Mouse (Mus musculus): ENCODE results near the gene Ntng2. TPM values are rescaled to one million over a fixed set of nuclear protein-coding genes. Genes with fewer than 3 reads are reported as not detected.
A peak's percentile ranks its signal among the peaks of the same experiment; 100 is the strongest.

Gene Ntng2
- polyA plus RNA-seq, 1 experiment, result 0.40 TPM

- H3K4me3 ChIP-seq (ENCODE audit: insufficient read depth, poor library complexity, severe bottlenecking), result no peak overlapping the region
- peaks cover 13% of the 10 kb centered on the region for H3K27me3 ChIP-seq (ENCODE audit: control insufficient read depth, insufficient read depth, insufficient read length)
- no peak overlapping the region for H3ac ChIP-seq (ENCODE audit: control insufficient read depth, insufficient read length, low read depth)
- H3K79me3 ChIP-seq (ENCODE audit: low read depth), result no peaks in the 10 kb centered on the region
- no peaks in the 10 kb centered on the region for H3K36me3 ChIP-seq (ENCODE audit: control insufficient read depth, insufficient read depth)
- no peaks in the 10 kb centered on the region for H3K79me2 ChIP-seq (ENCODE audit: control insufficient read depth, insufficient read depth)
- TF ChIP-seq MYOG (IDR thresholded peaks at IDR 0.05; ENCODE audit: control insufficient read depth, extremely low read depth, insufficient read length) (no peak), CTCF (IDR thresholded peaks at IDR 0.05; ENCODE audit: control insufficient read depth, insufficient read depth, insufficient read length) (no peak)
These were observed 5.4 kb downstream of the Ntng2 start for GRCm38 (mm10) chr2:29247386-29247785.

- Histone ChIP-seq H3K79me3 (ENCODE audit: low read depth) (no peaks in the 10 kb centered on the region), H3K27me3 (ENCODE audit: control insufficient read depth, insufficient read depth, insufficient read length) (peaks cover 13% of the 10 kb centered on the region), H3ac (ENCODE audit: control insufficient read depth, insufficient read length, low read depth) (no peak overlapping the region), H3K79me2 (ENCODE audit: control insufficient read depth, insufficient read depth) (no peaks in the 10 kb centered on the region), H3K36me3 (ENCODE audit: control insufficient read depth, insufficient read depth) (no peaks in the 10 kb centered on the region), H3K4me3 (ENCODE audit: insufficient read depth, poor library complexity, severe bottlenecking) (no peak overlapping the region)
- TF ChIP-seq MYOD1 (IDR thresholded peaks at IDR 0.05; ENCODE audit: control insufficient read depth, insufficient read length, low read depth) (no peak), MAX (IDR thresholded peaks at IDR 0.05) (no peak), CTCF (IDR thresholded peaks at IDR 0.05; ENCODE audit: control insufficient read depth, insufficient read depth, insufficient read length) (no peak), USF1 (IDR thresholded peaks at IDR 0.05; ENCODE audit: low read depth) (no peak), CEBPB (IDR thresholded peaks at IDR 0.05; ENCODE audit: low read depth) (no peak), MYOG (IDR thresholded peaks at IDR 0.05; ENCODE audit: control insufficient read depth, extremely low read depth, insufficient read length) (no peak), FOSL1 (IDR thresholded peaks at IDR 0.05; ENCODE audit: insufficient read depth, low read length, poor library complexity, severe bottlenecking) (no peak)
These were observed 5.9 kb downstream of the Ntng2 start for GRCm38 (mm10) chr2:29246891-29247290.

GRCm38 (mm10) chr2:29246275-29246674 lies 6.5 kb downstream of the Ntng2 start:
- Histone ChIP-seq H3K4me3 (ENCODE audit: insufficient read depth, poor library complexity, severe bottlenecking) (no peak overlapping the region), H3ac (ENCODE audit: control insufficient read depth, insufficient read length, low read depth) (no peak overlapping the region), H3K36me3 (ENCODE audit: control insufficient read depth, insufficient read depth) (no peaks in the 10 kb centered on the region), H3K79me2 (ENCODE audit: control insufficient read depth, insufficient read depth) (no peaks in the 10 kb centered on the region), H3K27me3 (ENCODE audit: control insufficient read depth, insufficient read depth, insufficient read length) (peaks cover 8% of the 10 kb centered on the region), H3K79me3 (ENCODE audit: low read depth) (no peaks in the 10 kb centered on the region)
- TF ChIP-seq MYOG (IDR thresholded peaks at IDR 0.05; ENCODE audit: control insufficient read depth, extremely low read depth, insufficient read length) (no peak), FOSL1 (IDR thresholded peaks at IDR 0.05; ENCODE audit: insufficient read depth, low read length, poor library complexity, severe bottlenecking) (no peak), USF1 (IDR thresholded peaks at IDR 0.05; ENCODE audit: low read depth) (no peak), CTCF (IDR thresholded peaks at IDR 0.05; ENCODE audit: control insufficient read depth, insufficient read depth, insufficient read length) (no peak), MAX (IDR thresholded peaks at IDR 0.05) (no peak), CEBPB (IDR thresholded peaks at IDR 0.05; ENCODE audit: low read depth) (no peak), MYOD1 (IDR thresholded peaks at IDR 0.05; ENCODE audit: control insufficient read depth, insufficient read length, low read depth) (no peak)

- Histone ChIP-seq H3K36me3 (ENCODE audit: control insufficient read depth, insufficient read depth) (no peaks in the 10 kb centered on the region), H3K79me2 (ENCODE audit: control insufficient read depth, insufficient read depth) (no peaks in the 10 kb centered on the region), H3K27me3 (ENCODE audit: control insufficient read depth, insufficient read depth, insufficient read length) (peaks cover 12% of the 10 kb centered on the region), H3K79me3 (ENCODE audit: low read depth) (no peaks in the 10 kb centered on the region), H3K4me3 (ENCODE audit: insufficient read depth, poor library complexity, severe bottlenecking) (no peak overlapping the region), H3ac (ENCODE audit: control insufficient read depth, insufficient read length, low read depth) (no peak overlapping the region)
- peak; percentile 99 for TF ChIP-seq MYOD1 (IDR thresholded peaks at IDR 0.05; ENCODE audit: control insufficient read depth, insufficient read length, low read depth)
- no peak for TF ChIP-seq MYOG (IDR thresholded peaks at IDR 0.05; ENCODE audit: control insufficient read depth, extremely low read depth, insufficient read length)
- peak; percentile 26 for TF ChIP-seq MAX (IDR thresholded peaks at IDR 0.05)
- TF ChIP-seq USF1 (IDR thresholded peaks at IDR 0.05; ENCODE audit: low read depth), result no peak
- TF ChIP-seq CEBPB (IDR thresholded peaks at IDR 0.05; ENCODE audit: low read depth), result peak; percentile 93
- TF ChIP-seq CTCF (IDR thresholded peaks at IDR 0.05; ENCODE audit: control insufficient read depth, insufficient read depth, insufficient read length), result peak; percentile 84
- TF ChIP-seq FOSL1 (IDR thresholded peaks at IDR 0.05; ENCODE audit: insufficient read depth, low read length, poor library complexity, severe bottlenecking), result no peak
These were observed 7.4 kb downstream of the Ntng2 start for GRCm38 (mm10) chr2:29245341-29245779.

- Histone ChIP-seq H3K36me3 (ENCODE audit: control insufficient read depth, insufficient read depth) (no peaks in the 10 kb centered on the region), H3K4me3 (ENCODE audit: insufficient read depth, poor library complexity, severe bottlenecking) (no peak overlapping the region), H3K27me3 (ENCODE audit: control insufficient read depth, insufficient read depth, insufficient read length) (peaks cover 56% of the 10 kb centered on the region), H3K79me3 (ENCODE audit: low read depth) (no peaks in the 10 kb centered on the region), H3K79me2 (ENCODE audit: control insufficient read depth, insufficient read depth) (no peaks in the 10 kb centered on the region), H3ac (ENCODE audit: control insufficient read depth, insufficient read length, low read depth) (no peak overlapping the region)
- no peak for TF ChIP-seq CEBPB (IDR thresholded peaks at IDR 0.05; ENCODE audit: low read depth)
- TF ChIP-seq FOSL1 (IDR thresholded peaks at IDR 0.05; ENCODE audit: insufficient read depth, low read length, poor library complexity, severe bottlenecking), result no peak
- no peak for TF ChIP-seq CTCF (IDR thresholded peaks at IDR 0.05; ENCODE audit: control insufficient read depth, insufficient read depth, insufficient read length)
- no peak for TF ChIP-seq USF1 (IDR thresholded peaks at IDR 0.05; ENCODE audit: low read depth)
- no peak for TF ChIP-seq MAX (IDR thresholded peaks at IDR 0.05)
- no peak for TF ChIP-seq MYOG (IDR thresholded peaks at IDR 0.05; ENCODE audit: control insufficient read depth, extremely low read depth, insufficient read length)
- TF ChIP-seq MYOD1 (IDR thresholded peaks at IDR 0.05; ENCODE audit: control insufficient read depth, insufficient read length, low read depth), result no peak
These were observed 13.5 kb downstream of the Ntng2 start for GRCm38 (mm10) chr2:29239329-29239728.

- Histone ChIP-seq H3K27me3 (ENCODE audit: control insufficient read depth, insufficient read depth, insufficient read length) (peaks cover 69% of the 10 kb centered on the region), H3K36me3 (ENCODE audit: control insufficient read depth, insufficient read depth) (no peaks in the 10 kb centered on the region), H3K4me3 (ENCODE audit: insufficient read depth, poor library complexity, severe bottlenecking) (no peak overlapping the region), H3K79me2 (ENCODE audit: control insufficient read depth, insufficient read depth) (no peaks in the 10 kb centered on the region), H3K79me3 (ENCODE audit: low read depth) (no peaks in the 10 kb centered on the region), H3ac (ENCODE audit: control insufficient read depth, insufficient read length, low read depth) (no peak overlapping the region)
- TF ChIP-seq MYOD1 (IDR thresholded peaks at IDR 0.05; ENCODE audit: control insufficient read depth, insufficient read length, low read depth), result no peak
- peak; percentile 43 for TF ChIP-seq CTCF (IDR thresholded peaks at IDR 0.05; ENCODE audit: control insufficient read depth, insufficient read depth, insufficient read length)
- no peak for TF ChIP-seq CEBPB (IDR thresholded peaks at IDR 0.05; ENCODE audit: low read depth)
These were observed 15.2 kb downstream of the Ntng2 start for GRCm38 (mm10) chr2:29237623-29238022.

Measured in C2C12 (cell line).